Comparison of ENCODE assay signal across 18 mouse cellular contexts in genomic region chr11:10872267-10872666, GRCm38 (mm10).
"Had no signal": no experiment of that assay in that cellular context is flagged by ENCODE, and none has a peak within 500 bp of the region (broad histone marks: within the 10 kb centered on the region; RNA-seq: fewer than 3 reads in every experiment).

No protein-coding gene starts in this region.

- H3K4me2 ChIP-seq: liver, embryonic 15.5 days; lung, embryonic 15.5 days; midbrain, embryonic 11.5 days; midbrain, embryonic 13.5 days; midbrain, embryonic 15.5 days; neural tube, embryonic 13.5 days; stomach, embryonic 15.5 days had no signal

- ATAC-seq: liver, postnatal 0 days; lung, postnatal 0 days; midbrain, embryonic 13.5 days; midbrain, embryonic 15.5 days had no signal

- H3K27me3 ChIP-seq: liver, embryonic 15.5 days; lung, embryonic 15.5 days; megakaryocyte, embryonic 14.5 days; midbrain, embryonic 13.5 days; midbrain, embryonic 15.5 days; neural tube, embryonic 13.5 days; stomach, embryonic 15.5 days had no signal

- H3K4me1 ChIP-seq: liver, embryonic 15.5 days; lung, embryonic 15.5 days; megakaryocyte, embryonic 14.5 days; midbrain, embryonic 13.5 days; midbrain, embryonic 15.5 days; neural tube, embryonic 13.5 days; stomach, embryonic 15.5 days had no signal

- H3K27ac ChIP-seq: liver, embryonic 15.5 days; lung, embryonic 15.5 days; macrophage; midbrain, embryonic 13.5 days; midbrain, embryonic 15.5 days; neural tube, embryonic 13.5 days; stomach, embryonic 15.5 days; stomach, postnatal 0 days had no signal

- H3K9me3 ChIP-seq: liver, embryonic 15.5 days; lung, embryonic 15.5 days; midbrain, embryonic 13.5 days; midbrain, embryonic 15.5 days; neural tube, embryonic 13.5 days; stomach, embryonic 15.5 days had no signal

- H3K36me3 ChIP-seq: liver, embryonic 15.5 days; lung, embryonic 15.5 days; midbrain, embryonic 13.5 days; midbrain, embryonic 15.5 days; neural tube, embryonic 13.5 days; stomach, embryonic 15.5 days had no signal

- H3K4me3 ChIP-seq: liver, embryonic 15.5 days; lung, embryonic 15.5 days; megakaryocyte, embryonic 14.5 days; midbrain, embryonic 13.5 days; midbrain, embryonic 15.5 days; neural tube, embryonic 13.5 days; stomach, embryonic 15.5 days had no signal

- DNase-seq: liver, postnatal 0 days; lung, postnatal 14 days; lung, postnatal 36 days; right cerebral cortex, postnatal 14 days; thymus, adult 18-20 months; thymus, postnatal 14 days; thymus, postnatal 36 days had no signal

- H3K9ac ChIP-seq: liver, embryonic 15.5 days; liver, postnatal 0 days; lung, embryonic 15.5 days; midbrain, embryonic 13.5 days; midbrain, embryonic 15.5 days; neural tube, embryonic 13.5 days; stomach, embryonic 15.5 days had no signal
